Mouse (Mus musculus) bone marrow macrophage, adult 2 months (primary cell): ENCODE measurements around the gene Chtf18.

Experiments
- CTCF ChIP-seq: IDR thresholded peaks from 2 replicates; pipeline ENCODE4 v1.5.1; 2012; ENCODE audit warnings: low read depth, mild to moderate bottlenecking, low read length, moderate library complexity
- POLR2A ChIP-seq: IDR thresholded peaks from 2 replicates; pipeline ENCODE4 v1.6.1; 2012; ENCODE audit warnings: mild to moderate bottlenecking, low read depth, low read length, borderline replicate concordance

GRCm38 (mm10) chr17:25723919-25724318 lies 3.3 kb downstream of the Chtf18 start:
- TF ChIP-seq CTCF (no peak), POLR2A (no peak)
